Mouse (Mus musculus) MEL (cell line): ENCODE results near the gene Ano6.

ENCODE experiments used
- BHLHE40 ChIP-seq: IDR thresholded peaks from 2 replicates; pipeline ENCODE4 v1.6.1; 2012; ENCODE audit warnings: low read depth, mild to moderate bottlenecking, inconsistent platforms, low read length, improper control_type of control experiment, borderline replicate concordance
- CHD2 ChIP-seq: IDR thresholded peaks from 2 replicates; pipeline ENCODE4 v1.6.1; 2011; ENCODE audit warnings: low read length, improper control_type of control experiment
- CTCF ChIP-seq, 3 experiments: IDR thresholded peaks in 2 of 3; conservative IDR thresholded peaks in 1 of 3; 2 replicates each; pipeline ENCODE4 v1.5.1; 2011 to 2012; ENCODE audit warnings: low read length in 3 of 3, low read depth in 2 of 3, mild to moderate bottlenecking in 2 of 3, improper control_type of control experiment in 1 of 3, inconsistent platforms in 1 of 3, mixed read lengths in 1 of 3, moderate library complexity in 1 of 3; ENCODE audit not compliant: control insufficient read depth in 1 of 3, insufficient read depth in 1 of 3, poor library complexity in 1 of 3, severe bottlenecking in 1 of 3
- EP300 ChIP-seq, 2 experiments: IDR thresholded peaks; 2 replicates each; pipeline ENCODE4 v1.6.1; 2011; ENCODE audit warnings: improper control_type of control experiment in 2 of 2, low read length in 2 of 2, low read depth in 1 of 2, mild to moderate bottlenecking in 1 of 2
- GABPA ChIP-seq: IDR thresholded peaks from 2 replicates; pipeline ENCODE4 v1.6.1; 2012; ENCODE audit warnings: low read depth, mild to moderate bottlenecking, inconsistent platforms, low read length, improper control_type of control experiment, moderate library complexity
- GATA1 ChIP-seq: IDR thresholded peaks from 2 replicates; pipeline ENCODE4 v1.6.1; 2011; ENCODE audit warnings: low read depth, low read length, improper control_type of control experiment
- MAZ ChIP-seq: IDR thresholded peaks from 2 replicates; pipeline ENCODE4 v1.6.1; 2012; ENCODE audit warnings: low read depth, mild to moderate bottlenecking, inconsistent platforms, low read length, improper control_type of control experiment
- NELFE ChIP-seq: IDR thresholded peaks from 2 replicates; pipeline ENCODE4 v1.6.1; 2011; ENCODE audit warnings: low read depth, low read length, improper control_type of control experiment
- USF1 ChIP-seq: IDR thresholded peaks from 2 replicates; pipeline ENCODE4 v1.6.1; 2014; ENCODE audit warnings: low read depth, mild to moderate bottlenecking, inconsistent platforms, low read length, improper control_type of control experiment, moderate library complexity
- ZKSCAN1 ChIP-seq: IDR thresholded peaks from 2 replicates; pipeline ENCODE4 v1.6.1; 2012; ENCODE audit warnings: low read depth, mild to moderate bottlenecking, inconsistent platforms, low read length, improper control_type of control experiment, moderate library complexity
- ZNF384 ChIP-seq: IDR thresholded peaks from 2 replicates; pipeline ENCODE4 v1.6.1; 2012; ENCODE audit warnings: low read depth, mild to moderate bottlenecking, inconsistent platforms, low read length, improper control_type of control experiment

DNA sequence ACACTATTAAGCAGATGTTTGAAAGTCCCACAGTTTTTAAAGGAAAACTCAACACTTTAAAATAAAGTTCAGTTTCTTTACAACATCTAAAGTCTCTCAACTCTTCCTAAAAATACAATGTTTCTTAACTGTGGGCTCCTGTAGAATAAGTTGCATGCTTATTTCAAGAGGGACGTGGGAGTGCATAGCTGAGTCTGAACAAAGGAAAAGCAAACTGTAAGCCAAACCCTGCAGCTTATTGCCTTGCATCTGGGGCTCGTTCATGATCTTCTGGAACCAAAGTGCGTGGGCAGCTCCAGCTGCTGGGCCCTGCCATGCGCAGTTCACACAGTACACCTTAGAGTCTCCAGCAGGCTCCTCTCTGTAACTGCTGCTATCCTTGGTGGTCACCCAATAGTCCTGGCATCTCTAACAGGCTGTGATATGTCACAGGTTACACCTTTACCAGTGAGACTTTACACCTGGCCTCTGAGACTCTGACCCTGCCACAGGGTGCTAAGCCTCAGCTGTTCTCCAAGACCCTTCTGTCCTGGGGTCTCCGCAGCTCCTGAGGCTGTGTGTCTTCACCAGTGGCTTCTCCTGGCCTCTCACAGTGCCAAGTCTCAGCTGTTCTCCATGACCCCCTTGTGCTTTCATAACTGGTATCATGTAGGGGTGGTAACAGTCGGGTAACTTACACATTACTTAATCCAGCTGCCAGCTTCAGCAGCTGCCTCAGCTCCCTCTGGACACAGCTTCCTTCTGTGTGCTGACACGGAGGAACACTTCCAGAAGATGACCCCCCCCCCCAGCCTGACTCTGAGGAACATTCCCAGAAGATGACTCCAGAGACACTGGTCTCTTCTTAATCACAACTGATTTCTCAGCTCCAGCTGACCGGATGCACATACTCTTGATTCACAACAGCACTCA lies 66.3 kb downstream of the Ano6 start:
- TF ChIP-seq BHLHE40 (no peak), ZKSCAN1 (no peak), CTCF (IDR thresholded peaks at IDR 0.05 in 2 of 3, conservative IDR thresholded peaks at IDR 0.05 in 1 of 3; ENCODE audit: control insufficient read depth in 1 of 3, insufficient read depth in 1 of 3, low read depth in 2 of 3, low read length in 3 of 3, poor library complexity in 1 of 3, severe bottlenecking in 1 of 3) (no peak), GATA1 (no peak), MAZ (no peak), NELFE (no peak), GABPA (no peak), USF1 (no peak), EP300 (IDR thresholded peaks at IDR 0.05; ENCODE audit: low read depth in 1 of 2, low read length in 2 of 2) (no peak), CHD2 (no peak), ZNF384 (no peak)
